In genomic region chr4:138038365-138039274, GRCm38 (mm10) we compare ENCODE assay signal across 9 mouse cellular contexts. TPM values are rescaled to one million over a fixed set of nuclear protein-coding genes. Genes with fewer than 3 reads are reported as not detected.
DNase-seq lines count a peak whose midpoint lies in the region; ATAC-seq and TF ChIP-seq lines count a peak whose summit lies in the region.
"Had no signal": no experiment of that assay in that cellular context is flagged by ENCODE, and none has a peak within 500 bp of the region (broad histone marks: within the 10 kb centered on the region; RNA-seq: fewer than 3 reads in every experiment).

No protein-coding gene starts in this region.

- WGBS in hindbrain, embryonic 12.5 days: 75% methylated on average over 13 of the region's 13 CpGs
- WGBS in hindbrain, embryonic 10.5 days: 75% methylated on average over 13 of the region's 13 CpGs
- 48% methylated on average over 13 of the region's 13 CpGs for WGBS in kidney, embryonic 14.5 days
- 48% methylated on average over 13 of the region's 13 CpGs for WGBS in stomach, postnatal 0 days

- TF ChIP-seq EP300 in stomach, postnatal 0 days (optimal IDR thresholded peaks at IDR 0.05): no peak

- H3K27ac ChIP-seq in hindbrain, embryonic 12.5 days: no peak overlapping the region; the same call in 1 of the 2 replicates
- no peak overlapping the region for H3K27ac ChIP-seq in hindbrain, embryonic 10.5 days
- H3K27ac ChIP-seq in kidney, embryonic 14.5 days (ENCODE audit: low read depth, low read length): peak overlapping the region; percentile 38; the same call in 1 of the 2 replicates
- H3K27ac ChIP-seq in stomach, postnatal 0 days (replicated peaks): peak overlapping the region; percentile 61

- peaks cover 12% of the 10 kb centered on the region for H3K36me3 ChIP-seq in hindbrain, embryonic 12.5 days
- H3K36me3 ChIP-seq in hindbrain, embryonic 10.5 days: peaks cover 83% of the 10 kb centered on the region
- peaks cover 17% of the 10 kb centered on the region; the same call in 1 of the 2 replicates for H3K36me3 ChIP-seq in kidney, embryonic 14.5 days (ENCODE audit: control insufficient read depth, insufficient read depth, low read length)
- H3K36me3 ChIP-seq in stomach, postnatal 0 days (ENCODE audit: control insufficient read depth, insufficient read depth, low read length): no peaks in the 10 kb centered on the region

- no peak for ATAC-seq in hindbrain, embryonic 12.5 days (ENCODE audit: low FRiP score)
- 0 out of 2 replicates have a peak, but pooled peaks have one; percentile 41 for ATAC-seq in kidney, embryonic 14.5 days (ENCODE audit: low FRiP score, low TSS enrichment)
- ATAC-seq in stomach, postnatal 0 days (ENCODE audit: low FRiP score, low TSS enrichment): peak; percentile 39; the same call in 1 of the 2 replicates

- H3K4me2 ChIP-seq in hindbrain, embryonic 12.5 days (replicated peaks): no peak overlapping the region
- H3K4me2 ChIP-seq in kidney, embryonic 14.5 days (replicated peaks; ENCODE audit: low read depth, low read length): no peak overlapping the region
- H3K4me2 ChIP-seq in stomach, postnatal 0 days (replicated peaks; ENCODE audit: low read depth): no peak overlapping the region

- H3K9me3 ChIP-seq in hindbrain, embryonic 12.5 days (replicated peaks): no peaks in the 10 kb centered on the region
- no peaks in the 10 kb centered on the region for H3K9me3 ChIP-seq in hindbrain, embryonic 10.5 days
- H3K9me3 ChIP-seq in kidney, embryonic 14.5 days (ENCODE audit: control insufficient read depth, low read length): no peaks in the 10 kb centered on the region
- H3K9me3 ChIP-seq in stomach, postnatal 0 days (ENCODE audit: control insufficient read depth, low read length): no peaks in the 10 kb centered on the region

- H3K4me1 ChIP-seq in hindbrain, embryonic 12.5 days: peaks cover 26% of the 10 kb centered on the region
- peaks cover 38% of the 10 kb centered on the region for H3K4me1 ChIP-seq in hindbrain, embryonic 10.5 days (replicated peaks)
- H3K4me1 ChIP-seq in kidney, embryonic 14.5 days (ENCODE audit: control insufficient read depth, insufficient read depth, low read length): peaks cover 15% of the 10 kb centered on the region
- H3K4me1 ChIP-seq in stomach, postnatal 0 days (replicated peaks; ENCODE audit: control insufficient read depth, insufficient read depth): no peaks in the 10 kb centered on the region

- H3K9ac ChIP-seq in hindbrain, embryonic 12.5 days: 0 out of 2 replicates have a peak overlapping the region, but pooled peaks have one; percentile 33
- no peak overlapping the region for H3K9ac ChIP-seq in kidney, embryonic 14.5 days (ENCODE audit: low read depth, low read length)
- H3K9ac ChIP-seq in stomach, postnatal 0 days (ENCODE audit: low read length): no peak overlapping the region

- TF ChIP-seq CTCF in stomach, postnatal 0 days (IDR thresholded peaks at IDR 0.05; ENCODE audit: low read depth): no peak

- no peaks in the 10 kb centered on the region for H3K27me3 ChIP-seq in hindbrain, embryonic 12.5 days
- no peaks in the 10 kb centered on the region for H3K27me3 ChIP-seq in hindbrain, embryonic 10.5 days (ENCODE audit: insufficient read depth, poor library complexity, severe bottlenecking)
- H3K27me3 ChIP-seq in kidney, embryonic 14.5 days (ENCODE audit: control insufficient read depth, insufficient read depth, low read length): no peaks in the 10 kb centered on the region
- no peaks in the 10 kb centered on the region for H3K27me3 ChIP-seq in stomach, postnatal 0 days (ENCODE audit: control insufficient read depth, insufficient read depth, low read length)

- no peak overlapping the region for H3K4me3 ChIP-seq in hindbrain, embryonic 12.5 days
- no peak overlapping the region for H3K4me3 ChIP-seq in hindbrain, embryonic 10.5 days
- no peak overlapping the region for H3K4me3 ChIP-seq in kidney, embryonic 14.5 days (ENCODE audit: low read length)
- H3K4me3 ChIP-seq in stomach, postnatal 0 days (ENCODE audit: low read depth, low read length): no peak overlapping the region
- H3K4me3 ChIP-seq: erythroblast, embryonic 14.5 days had no signal

- DNase-seq in hindbrain, embryonic 10.5 days (ENCODE audit: low spot score): no peak
- DNase-seq in ovary, postnatal 36 days (ENCODE audit: low spot score): peak; percentile 27
- DNase-seq in ovary, postnatal 14 days (ENCODE audit: low spot score): no peak
- DNase-seq in stomach, postnatal 0 days (ENCODE audit: low spot score): peak; percentile 37
- DNase-seq in adrenal gland, postnatal 10 days: no peak
- DNase-seq: heart, postnatal 4 days had no signal

RNA-seq across cellular contexts. Expression of gene Eif4g3, which starts 45.8 kb away (rescaled TPM):
- 61.6 and 61.7 TPM in 2 replicates for polyA plus RNA-seq in hindbrain, embryonic 12.5 days (2016; fragmentation: Nextera tagmentation; extraction: Ambion mirVana)
- 38.1 and 42.4 TPM in 2 replicates for polyA plus RNA-seq in hindbrain, embryonic 10.5 days (2016; fragmentation: Nextera tagmentation; extraction: Ambion mirVana)
- 35.6 and 55.9 TPM in 2 replicates for polyA plus RNA-seq in kidney, embryonic 14.5 days (2014; fragmentation: Nextera tagmentation; extraction: Ambion mirVana)
- polyA plus RNA-seq in stomach, postnatal 0 days (2015; fragmentation: Nextera tagmentation; extraction: Ambion mirVana): 11.4 and 11.9 TPM in 2 replicates
- 10 to 100 TPM; 72.1 to 93.7 TPM for total RNA-seq in adrenal gland, postnatal 10 days (2021)

Comparison
In these comparisons a context has a peak if more than half of its experiments do, and no peak if none do; other contexts are left out.
1. DNase-seq: peak in ovary, postnatal 36 days (single experiment) and stomach, postnatal 0 days (single experiment); none in hindbrain, embryonic 10.5 days (single experiment), ovary, postnatal 14 days (single experiment) and adrenal gland, postnatal 10 days (single experiment).
2. H3K27ac ChIP-seq: peak in kidney, embryonic 14.5 days (single experiment) and stomach, postnatal 0 days (single experiment); none in hindbrain, embryonic 12.5 days (single experiment) and hindbrain, embryonic 10.5 days (single experiment).